Mouse (Mus musculus): ENCODE measurements around the gene Psmb10.

DNA sequence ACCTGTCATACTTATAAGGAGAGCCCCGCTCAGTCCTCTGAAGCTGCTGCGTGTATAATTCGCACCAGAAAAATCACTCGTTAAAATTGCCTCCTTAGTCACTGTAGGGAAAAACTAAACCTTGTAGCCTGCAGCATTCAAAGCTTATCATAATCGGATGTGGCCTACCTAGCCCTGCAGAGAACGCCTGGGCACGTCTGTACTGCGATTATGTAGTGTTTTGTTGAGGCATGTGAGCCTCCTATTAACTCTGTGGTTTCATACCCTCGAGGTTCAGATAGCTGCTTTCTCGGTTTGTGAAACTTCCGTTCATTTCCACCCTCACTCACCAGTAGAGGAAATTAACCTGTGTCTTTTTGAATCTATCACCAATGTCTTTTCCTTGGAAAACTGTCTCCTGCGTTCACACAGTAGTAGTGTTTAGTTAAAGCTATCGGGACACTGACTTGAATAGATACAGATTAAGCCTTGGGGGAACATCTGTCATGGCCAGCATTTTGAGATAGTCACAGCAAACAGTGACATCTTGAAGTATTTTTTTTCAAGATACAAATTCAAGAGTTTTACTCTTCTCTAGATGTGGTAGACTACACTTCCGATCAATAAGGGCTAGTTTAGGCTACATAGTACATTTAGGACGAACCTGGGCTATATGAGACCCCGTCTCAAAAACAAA lies 37.2 kb downstream of the Psmb10 start:
- peak; percentile 41 for TF ChIP-seq EP300 (IDR thresholded peaks at IDR 0.05; ENCODE audit: low read depth)
- TF ChIP-seq CTCF (IDR thresholded peaks at IDR 0.05; ENCODE audit: low read depth): no peak
